Mouse (Mus musculus) ES-Bruce4 (cell line): Measurements from ENCODE around the gene Tex261.

Source experiments
- CTCF ChIP-seq: IDR thresholded peaks from one replicate; pipeline ENCODE4 v1.8.1; 2011; ENCODE audit warnings: low read depth, low read length
- EP300 ChIP-seq: IDR thresholded peaks from 2 replicates; pipeline ENCODE4 v1.6.1; 2011; ENCODE audit warnings: low read depth, low read length; ENCODE audit not compliant: insufficient read depth
- POLR2A ChIP-seq: IDR thresholded peaks from one replicate; pipeline ENCODE4 v1.8.1; 2011; ENCODE audit warnings: low read length; ENCODE audit not compliant: insufficient read depth

- TF ChIP-seq CTCF (no peak), POLR2A (no peak), EP300 (no peak)
Measured at GRCm38 (mm10) chr6:83727178-83727577, 48.4 kb downstream of the Tex261 start.
